Mouse (Mus musculus): Measurements from ENCODE around the gene 2510039O18Rik. TPM values are rescaled to one million over a fixed set of nuclear protein-coding genes. Genes with fewer than 3 reads are reported as not detected.

2510039O18Rik gene
- total and polyA plus RNA-seq, 3 experiments, result 23.9 to 32.8 (median 27.9) TPM

DNA sequence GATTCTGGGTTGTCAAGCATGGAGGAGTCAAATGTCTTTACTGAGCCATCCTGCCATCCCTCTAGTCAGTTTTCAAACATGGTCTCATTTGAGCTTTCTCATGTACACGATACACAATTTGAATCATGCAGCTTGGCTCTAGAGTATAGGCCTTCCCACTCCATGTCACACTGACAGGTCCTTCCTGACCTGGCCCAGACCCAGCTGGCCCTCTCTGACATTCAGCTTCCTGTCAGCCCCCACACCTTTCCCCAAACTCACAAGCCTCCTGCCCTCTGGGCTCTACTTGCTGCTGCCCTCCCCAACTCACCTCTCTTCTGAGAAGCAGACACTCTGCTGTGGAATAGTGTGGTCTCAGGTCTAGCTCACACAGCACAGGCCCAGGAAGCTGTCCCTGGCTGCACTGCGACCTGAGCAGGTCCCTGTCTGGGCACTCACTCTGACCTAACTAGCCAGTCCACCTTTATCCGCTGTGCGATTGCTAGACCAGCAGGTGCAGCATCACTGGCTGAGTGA lies 44.8 kb upstream of the 2510039O18Rik start:
- TF ChIP-seq BHLHE40 (IDR thresholded peaks at IDR 0.05; ENCODE audit: low read depth, low read length) (no peak), KAT2A (IDR thresholded peaks at IDR 0.05; ENCODE audit: insufficient replicate concordance, low read length) (no peak), CHD2 (IDR thresholded peaks at IDR 0.05; ENCODE audit: low read length) (no peak), ZMIZ1 (IDR thresholded peaks at IDR 0.05; ENCODE audit: low read depth, low read length) (no peak), MAFK (IDR thresholded peaks at IDR 0.05; ENCODE audit: insufficient replicate concordance, low read length) (no peak), ZKSCAN1 (IDR thresholded peaks at IDR 0.05; ENCODE audit: borderline replicate concordance, low read depth, low read length) (no peak)
- no peak overlapping the region for H3K9ac ChIP-seq (ENCODE audit: insufficient read depth, low read depth)
- H3K4me1 ChIP-seq (ENCODE audit: control insufficient read depth in 1 of 2, insufficient read depth in 2 of 2), result no peaks in the 10 kb centered on the region
- H3K4me2 ChIP-seq (ENCODE audit: insufficient read depth, low read depth, poor library complexity, severe bottlenecking), result no peak overlapping the region
- H3K27ac ChIP-seq (ENCODE audit: insufficient read depth, low read depth), result no peak overlapping the region
- no peak overlapping the region for H3K4me3 ChIP-seq (replicated peaks in 1 of 3; ENCODE audit: low read depth in 2 of 3, low read length in 2 of 3, poor library complexity in 1 of 3)
- no peaks in the 10 kb centered on the region for H3K27me3 ChIP-seq (replicated peaks)
- dilution Hi-C loops (cut with MboI; ENCODE audit: extremely low pct_ligation_motif_present, extremely low pct_unique_long_range_greater_than_20kb, low sequenced_read_pairs), result no loop called here
- H3K36me3 ChIP-seq (replicated peaks in 1 of 2; ENCODE audit: control insufficient read depth in 1 of 2, insufficient read depth in 1 of 2, low read length in 1 of 2), result peaks cover 65 to 94% of the 10 kb centered on the region in 2 experiments
- H3K79me2 ChIP-seq (replicated peaks; ENCODE audit: control insufficient read depth, extremely low read depth, insufficient read depth, poor library complexity, severe bottlenecking), result no peaks in the 10 kb centered on the region
- DNase-seq (ENCODE audit: extremely low read depth), result no peak
- no peaks in the 10 kb centered on the region for H3K9me3 ChIP-seq (replicated peaks; ENCODE audit: low read length)
- in situ Hi-C loops (cut with MboI; ENCODE audit: low pct_ligation_motif_present, low pct_unique_long_range_greater_than_20kb, low sequenced_read_pairs), result no loop called here

- H3K79me2 ChIP-seq (replicated peaks; ENCODE audit: control insufficient read depth, extremely low read depth, insufficient read depth, poor library complexity, severe bottlenecking), result no peaks in the 10 kb centered on the region
- no peaks in the 10 kb centered on the region for H3K9me3 ChIP-seq (replicated peaks; ENCODE audit: low read length)
- H3K4me2 ChIP-seq (ENCODE audit: insufficient read depth, low read depth, poor library complexity, severe bottlenecking), result no peak overlapping the region
- dilution Hi-C loops (cut with MboI; ENCODE audit: extremely low pct_ligation_motif_present, extremely low pct_unique_long_range_greater_than_20kb, low sequenced_read_pairs), result no loop called here
- in situ Hi-C loops (cut with MboI; ENCODE audit: low pct_ligation_motif_present, low pct_unique_long_range_greater_than_20kb, low sequenced_read_pairs), result no loop called here
- no peaks in the 10 kb centered on the region for H3K27me3 ChIP-seq (replicated peaks)
- no peak overlapping the region for H3K9ac ChIP-seq (ENCODE audit: insufficient read depth, low read depth)
- no peaks in the 10 kb centered on the region for H3K4me1 ChIP-seq (ENCODE audit: control insufficient read depth in 1 of 2, insufficient read depth in 2 of 2)
- H3K36me3 ChIP-seq (replicated peaks in 1 of 2; ENCODE audit: control insufficient read depth in 1 of 2, insufficient read depth in 1 of 2, low read length in 1 of 2), result peaks cover 63 to 93% of the 10 kb centered on the region in 2 experiments
- no peak overlapping the region for H3K27ac ChIP-seq (ENCODE audit: insufficient read depth, low read depth)
- no peak for TF ChIP-seq GABPA (IDR thresholded peaks at IDR 0.05; ENCODE audit: insufficient replicate concordance, low read depth, low read length)
- DNase-seq (ENCODE audit: extremely low read depth), result no peak
- no peak overlapping the region for H3K4me3 ChIP-seq (replicated peaks in 1 of 3; ENCODE audit: low read depth in 2 of 3, low read length in 2 of 3, poor library complexity in 1 of 3)
Observed at GRCm38 (mm10) chr4:147896411-147896810, 44.3 kb upstream of the 2510039O18Rik start.

DNA sequence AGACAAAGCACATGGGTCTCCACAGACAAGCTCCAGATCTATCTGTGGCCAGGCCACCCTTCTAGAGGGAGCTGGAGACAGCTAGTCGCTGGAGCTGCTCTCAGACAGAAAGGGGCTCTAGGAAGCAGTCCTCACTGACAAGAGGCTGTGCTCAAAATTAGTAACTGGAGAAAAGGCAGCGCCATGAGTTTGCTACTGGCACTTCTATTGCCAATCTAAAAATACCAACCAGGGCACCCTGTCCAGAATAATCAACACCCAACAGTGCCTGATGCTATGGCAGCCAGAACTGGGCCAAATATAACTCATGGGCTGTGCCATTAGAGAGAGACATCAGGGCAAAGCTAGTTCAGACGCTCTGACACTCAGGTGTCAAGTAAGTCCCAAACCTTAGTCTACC lies 43.3 kb upstream of the 2510039O18Rik start:
- Histone ChIP-seq H3K9ac (ENCODE audit: insufficient read depth, low read depth) (no peak overlapping the region), H3K79me2 (replicated peaks; ENCODE audit: control insufficient read depth, extremely low read depth, insufficient read depth, poor library complexity, severe bottlenecking) (no peaks in the 10 kb centered on the region), H3K27ac (ENCODE audit: insufficient read depth, low read depth) (no peak overlapping the region), H3K4me1 (ENCODE audit: control insufficient read depth in 1 of 2, insufficient read depth in 2 of 2) (no peaks in the 10 kb centered on the region), H3K27me3 (replicated peaks) (no peaks in the 10 kb centered on the region), H3K9me3 (replicated peaks; ENCODE audit: low read length) (no peaks in the 10 kb centered on the region), H3K4me2 (ENCODE audit: insufficient read depth, low read depth, poor library complexity, severe bottlenecking) (no peak overlapping the region), H3K36me3 (replicated peaks in 1 of 2; ENCODE audit: control insufficient read depth in 1 of 2, insufficient read depth in 1 of 2, low read length in 1 of 2) (peaks cover 63 to 92% of the 10 kb centered on the region in 2 experiments), H3K4me3 (replicated peaks in 1 of 3; ENCODE audit: low read depth in 2 of 3, low read length in 2 of 3, poor library complexity in 1 of 3) (no peak overlapping the region)
- no peak for TF ChIP-seq PAX5 (IDR thresholded peaks at IDR 0.05; ENCODE audit: low read length)
- no peak for TF ChIP-seq JUND (conservative IDR thresholded peaks at IDR 0.05; ENCODE audit: low read depth, low read length)
- TF ChIP-seq CTCF (conservative IDR thresholded peaks at IDR 0.05 in 1 of 2, IDR thresholded peaks at IDR 0.05 in 1 of 2; ENCODE audit: low read depth in 2 of 2, low read length in 2 of 2), result no peak
- TF ChIP-seq ZKSCAN1 (IDR thresholded peaks at IDR 0.05; ENCODE audit: borderline replicate concordance, low read depth, low read length), result no peak
- no peak for TF ChIP-seq MAX (IDR thresholded peaks at IDR 0.05; ENCODE audit: low read length)
- no peak for TF ChIP-seq TBP (conservative IDR thresholded peaks at IDR 0.05; ENCODE audit: low read depth, low read length)
- no peak for TF ChIP-seq KAT2A (IDR thresholded peaks at IDR 0.05; ENCODE audit: insufficient replicate concordance, low read length)
- no peak for TF ChIP-seq MAFK (IDR thresholded peaks at IDR 0.05; ENCODE audit: insufficient replicate concordance, low read length)
- TF ChIP-seq NELFE (IDR thresholded peaks at IDR 0.05; ENCODE audit: low read depth, low read length), result no peak
- no peak for TF ChIP-seq MYC (IDR thresholded peaks at IDR 0.05; ENCODE audit: low read depth, low read length)
- no peak for TF ChIP-seq SIN3A (IDR thresholded peaks at IDR 0.05; ENCODE audit: low read length)
- no peak for TF ChIP-seq MEF2A (IDR thresholded peaks at IDR 0.05; ENCODE audit: borderline replicate concordance, low read depth, low read length)
- TF ChIP-seq UBTF (IDR thresholded peaks at IDR 0.05; ENCODE audit: low read depth, low read length), result no peak
- TF ChIP-seq E2F4 (IDR thresholded peaks at IDR 0.05; ENCODE audit: insufficient replicate concordance, low read depth, low read length), result no peak
- in situ Hi-C loops (cut with MboI; ENCODE audit: low pct_ligation_motif_present, low pct_unique_long_range_greater_than_20kb, low sequenced_read_pairs) (no loop called here), dilution Hi-C loops (cut with MboI; ENCODE audit: extremely low pct_ligation_motif_present, extremely low pct_unique_long_range_greater_than_20kb, low sequenced_read_pairs) (no loop called here)
- no peak for DNase-seq (ENCODE audit: extremely low read depth)

Measured in CH12.LX (cell line).